Mouse (Mus musculus): Measurements from ENCODE around the gene Rgs19. TPM values are rescaled to one million over a fixed set of nuclear protein-coding genes. Genes with fewer than 3 reads are reported as not detected.

Gene Rgs19
- polyA plus RNA-seq, 1 experiment from 2014 or later = 66.6 TPM

DNA sequence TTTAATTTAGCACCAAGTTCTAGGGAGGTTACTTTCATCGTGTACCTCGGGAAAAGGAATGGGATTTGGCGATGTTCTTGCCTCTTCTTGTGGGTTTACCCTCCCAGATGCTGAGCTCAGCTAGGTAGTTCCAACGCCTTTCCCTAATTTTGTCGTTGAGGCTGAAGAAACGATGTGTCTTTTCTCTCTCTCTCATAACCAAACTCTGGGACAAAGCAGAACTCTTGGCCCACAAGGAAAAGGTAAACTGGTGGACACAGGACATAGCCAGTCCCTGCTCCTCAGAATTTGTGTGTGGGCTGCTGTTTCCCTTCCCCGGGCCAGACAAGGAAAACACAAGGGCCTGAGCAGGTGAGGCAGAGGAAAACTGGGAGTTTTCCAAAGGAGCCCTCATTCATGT, 21.8 kb downstream of the Rgs19 start:
- no peaks in the 10 kb centered on the region for H3K36me3 ChIP-seq (ENCODE audit: control insufficient read depth, insufficient read depth, low read length)
- no peak for ATAC-seq (ENCODE audit: insufficient read depth, low FRiP score, low TSS enrichment)
- DNase-seq (ENCODE audit: low spot score) = no peak
- H3K9ac ChIP-seq (ENCODE audit: low read length) = no peak overlapping the region
- WGBS = 20% methylated on average over 7 of the region's 7 CpGs
- no peak overlapping the region for H3K4me2 ChIP-seq (ENCODE audit: low read depth)
- H3K27ac ChIP-seq (ENCODE audit: low read depth, low read length) = no peak overlapping the region
- no peaks in the 10 kb centered on the region for H3K9me3 ChIP-seq (ENCODE audit: control insufficient read depth, low read length)
- H3K4me3 ChIP-seq (ENCODE audit: low read depth, low read length) = no peak overlapping the region
- H3K27me3 ChIP-seq (ENCODE audit: control insufficient read depth, insufficient read depth, low read length) = peaks cover 48% of the 10 kb centered on the region
- peaks cover 14% of the 10 kb centered on the region; the same call in 1 of the 2 replicates for H3K4me1 ChIP-seq (ENCODE audit: control insufficient read depth, insufficient read depth, low read length)

GRCm38 (mm10) chr2:181671326-181671725, 22.5 kb downstream of the Rgs19 start, which contains the start of gene Sox18:
Sox18 (minus strand) TSS chr2:181671640.
- under 1% methylated on average over 43 of the region's 43 CpGs for WGBS
- peak within 1 kb of the TSS; percentile 29 for H3K9ac ChIP-seq (ENCODE audit: low read length)
- no peak for ATAC-seq (ENCODE audit: insufficient read depth, low FRiP score, low TSS enrichment)
- H3K4me2 ChIP-seq (ENCODE audit: low read depth) = peak within 1 kb of the TSS; percentile 45
- peaks cover 14% of the 10 kb centered on the region; the same call in 1 of the 2 replicates for H3K4me1 ChIP-seq (ENCODE audit: control insufficient read depth, insufficient read depth, low read length)
- DNase-seq (ENCODE audit: low spot score) = no peak
- no peak within 1 kb of the TSS for H3K27ac ChIP-seq (ENCODE audit: low read depth, low read length)
- no peaks in the 10 kb centered on the region for H3K9me3 ChIP-seq (ENCODE audit: control insufficient read depth, low read length)
- H3K27me3 ChIP-seq (ENCODE audit: control insufficient read depth, insufficient read depth, low read length) = peaks cover 48% of the 10 kb centered on the region
- H3K36me3 ChIP-seq (ENCODE audit: control insufficient read depth, insufficient read depth, low read length) = no peaks in the 10 kb centered on the region
- peak within 1 kb of the TSS; percentile 36 for H3K4me3 ChIP-seq (ENCODE audit: low read depth, low read length)

GRCm38 (mm10) chr2:181670913-181671311, 22.9 kb downstream of the Rgs19 start:
- ATAC-seq (ENCODE audit: insufficient read depth, low FRiP score, low TSS enrichment) (no peak), DNase-seq (ENCODE audit: low spot score) (no peak)
- Histone ChIP-seq H3K4me2 (ENCODE audit: low read depth) (peak overlapping the region; percentile 45), H3K4me1 (ENCODE audit: control insufficient read depth, insufficient read depth, low read length) (peaks cover 14% of the 10 kb centered on the region; the same call in 1 of the 2 replicates), H3K4me3 (ENCODE audit: low read depth, low read length) (peak overlapping the region; percentile 36), H3K9ac (ENCODE audit: low read length) (no peak overlapping the region; the same call in 1 of the 2 replicates), H3K27me3 (ENCODE audit: control insufficient read depth, insufficient read depth, low read length) (peaks cover 48% of the 10 kb centered on the region), H3K9me3 (ENCODE audit: control insufficient read depth, low read length) (no peaks in the 10 kb centered on the region), H3K27ac (ENCODE audit: low read depth, low read length) (no peak overlapping the region), H3K36me3 (ENCODE audit: control insufficient read depth, insufficient read depth, low read length) (no peaks in the 10 kb centered on the region)
- 1% methylated on average over 41 of the region's 41 CpGs for WGBS

DNA sequence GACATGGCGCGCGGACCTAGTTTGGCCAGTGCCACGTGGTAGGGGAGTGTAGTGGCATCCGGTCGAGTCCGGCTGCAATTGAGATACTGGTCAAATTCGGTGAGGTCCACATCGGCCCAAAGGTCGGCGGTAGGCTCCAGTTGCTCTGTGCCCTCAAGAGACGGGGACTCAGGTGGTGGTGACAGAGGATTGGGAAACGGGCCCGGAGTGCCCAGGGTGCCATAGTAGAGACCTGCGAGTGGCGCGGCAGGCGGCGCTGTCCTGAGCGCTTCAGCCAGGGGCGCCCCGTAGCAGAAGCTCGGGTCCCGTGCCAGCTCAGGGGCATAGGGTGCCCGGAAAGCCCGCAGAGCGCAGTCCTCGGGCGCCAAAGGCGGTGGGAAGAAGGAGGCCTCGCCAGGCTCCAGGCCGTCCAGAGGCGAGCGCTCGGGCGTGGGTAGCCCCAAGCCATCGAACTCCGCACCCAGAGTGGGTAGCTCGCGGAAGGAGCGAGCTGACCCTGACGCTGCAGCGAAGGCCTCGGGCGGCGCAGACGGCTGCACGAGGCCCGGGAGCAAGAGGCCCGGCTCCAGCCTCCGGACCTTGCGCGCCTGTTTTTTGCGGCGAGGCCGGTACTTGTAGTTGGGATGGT, 23.4 kb downstream of the Rgs19 start:
- no peak for DNase-seq (ENCODE audit: low spot score)
- peak overlapping the region; percentile 29 for H3K9ac ChIP-seq (ENCODE audit: low read length)

GRCm38 (mm10) chr2:181663298-181663630, 30.5 kb downstream of the Rgs19 start:
- Histone ChIP-seq H3K9ac (ENCODE audit: low read length) (no peak overlapping the region), H3K27ac (ENCODE audit: low read depth, low read length) (no peak overlapping the region), H3K4me1 (ENCODE audit: control insufficient read depth, insufficient read depth, low read length) (no peaks in the 10 kb centered on the region), H3K4me3 (ENCODE audit: low read depth, low read length) (no peak overlapping the region), H3K36me3 (ENCODE audit: control insufficient read depth, insufficient read depth, low read length) (no peaks in the 10 kb centered on the region), H3K9me3 (ENCODE audit: control insufficient read depth, low read length) (no peaks in the 10 kb centered on the region), H3K4me2 (ENCODE audit: low read depth) (no peak overlapping the region), H3K27me3 (ENCODE audit: control insufficient read depth, insufficient read depth, low read length) (no peaks in the 10 kb centered on the region)
- ATAC-seq (ENCODE audit: insufficient read depth, low FRiP score, low TSS enrichment) (no peak), DNase-seq (ENCODE audit: low spot score) (no peak)
- 40% methylated on average over 4 of the region's 4 CpGs for WGBS

More for the DNA sequence above, 23.4 kb downstream of the Rgs19 start:
- no peak overlapping the region for H3K27ac ChIP-seq (ENCODE audit: low read depth, low read length)
- no peaks in the 10 kb centered on the region for H3K9me3 ChIP-seq (ENCODE audit: control insufficient read depth, low read length)
- peak overlapping the region; percentile 36 for H3K4me3 ChIP-seq (ENCODE audit: low read depth, low read length)
- no peak for ATAC-seq (ENCODE audit: insufficient read depth, low FRiP score, low TSS enrichment)
- peaks cover 48% of the 10 kb centered on the region for H3K27me3 ChIP-seq (ENCODE audit: control insufficient read depth, insufficient read depth, low read length)
- H3K4me1 ChIP-seq (ENCODE audit: control insufficient read depth, insufficient read depth, low read length) = peaks cover 11% of the 10 kb centered on the region; the same call in 1 of the 2 replicates
- H3K4me2 ChIP-seq (ENCODE audit: low read depth) = peak overlapping the region; percentile 45
- WGBS = 2% methylated on average over 56 of the region's 56 CpGs
- H3K36me3 ChIP-seq (ENCODE audit: control insufficient read depth, insufficient read depth, low read length) = no peaks in the 10 kb centered on the region

DNA sequence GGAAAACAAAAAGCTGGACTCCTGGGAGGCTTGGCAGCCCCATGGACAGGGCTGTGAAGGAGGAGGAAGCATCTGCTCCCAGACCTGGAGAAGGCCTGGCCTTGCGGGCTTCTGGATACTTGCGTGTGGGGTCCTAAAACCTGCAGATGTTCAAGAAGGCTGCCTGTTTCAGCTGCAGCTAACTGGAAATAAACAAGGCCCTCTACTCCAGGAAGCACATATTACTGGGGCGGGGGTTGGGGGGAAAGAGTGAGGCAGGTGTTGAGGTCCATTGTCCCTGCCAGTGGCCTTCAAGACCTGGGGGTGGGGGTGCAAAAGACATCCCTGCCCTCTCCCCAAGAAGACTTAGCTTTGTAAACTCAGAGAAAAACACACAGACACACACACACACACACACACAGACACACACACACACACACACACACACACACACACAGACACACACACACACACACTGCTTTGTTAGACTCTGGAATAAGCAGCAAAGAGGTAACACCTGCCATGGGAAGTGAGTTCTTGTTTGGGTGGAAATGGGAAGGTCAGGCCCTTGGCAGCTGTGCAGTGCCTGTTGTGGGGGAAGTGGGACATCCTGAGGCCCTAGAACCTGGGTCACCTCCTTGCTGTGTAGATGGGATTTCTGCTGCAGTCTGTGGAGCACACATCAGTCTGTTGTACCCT, 31.0 kb downstream of the Rgs19 start:
- Histone ChIP-seq H3K27me3 (ENCODE audit: control insufficient read depth, insufficient read depth, low read length) (no peaks in the 10 kb centered on the region), H3K36me3 (ENCODE audit: control insufficient read depth, insufficient read depth, low read length) (no peaks in the 10 kb centered on the region), H3K4me2 (ENCODE audit: low read depth) (no peak overlapping the region), H3K27ac (ENCODE audit: low read depth, low read length) (no peak overlapping the region), H3K4me1 (ENCODE audit: control insufficient read depth, insufficient read depth, low read length) (no peaks in the 10 kb centered on the region), H3K9ac (ENCODE audit: low read length) (no peak overlapping the region), H3K9me3 (ENCODE audit: control insufficient read depth, low read length) (no peaks in the 10 kb centered on the region), H3K4me3 (ENCODE audit: low read depth, low read length) (no peak overlapping the region)
- 90% methylated on average over 3 of the region's 3 CpGs for WGBS
- DNase-seq (ENCODE audit: low spot score) = no peak
- ATAC-seq (ENCODE audit: insufficient read depth, low FRiP score, low TSS enrichment) = no peak

DNA sequence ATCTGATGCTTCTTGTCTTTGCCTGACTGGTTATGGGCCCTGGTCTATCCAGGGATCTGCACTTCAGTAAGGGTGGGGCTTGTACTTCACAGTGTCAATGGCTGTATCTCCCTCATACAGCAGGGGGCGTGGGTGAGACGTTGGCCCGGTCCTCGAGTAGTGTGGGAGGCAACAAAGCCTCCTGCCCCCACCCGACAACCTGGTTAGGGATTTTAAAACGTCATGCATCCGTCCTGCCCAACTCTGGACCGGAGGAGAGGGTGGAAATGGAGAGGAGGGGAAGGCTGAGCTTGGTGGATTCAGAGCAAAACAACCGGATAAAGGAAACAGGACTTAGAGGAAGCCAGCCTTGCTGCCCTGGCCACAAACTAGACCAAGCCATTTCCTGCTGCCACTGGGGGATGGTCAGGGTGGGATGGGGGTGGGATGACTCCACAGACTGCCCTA, 34.1 kb downstream of the Rgs19 start:
- Histone ChIP-seq H3K27me3 (ENCODE audit: control insufficient read depth, insufficient read depth, low read length) (no peaks in the 10 kb centered on the region), H3K27ac (ENCODE audit: low read depth, low read length) (no peak overlapping the region), H3K9ac (ENCODE audit: low read length) (no peak overlapping the region), H3K4me2 (ENCODE audit: low read depth) (no peak overlapping the region), H3K4me3 (ENCODE audit: low read depth, low read length) (no peak overlapping the region), H3K4me1 (ENCODE audit: control insufficient read depth, insufficient read depth, low read length) (no peaks in the 10 kb centered on the region), H3K9me3 (ENCODE audit: control insufficient read depth, low read length) (no peaks in the 10 kb centered on the region), H3K36me3 (ENCODE audit: control insufficient read depth, insufficient read depth, low read length) (peaks cover 7% of the 10 kb centered on the region)
- peak; percentile 71; the same call in 1 of the 2 replicates for ATAC-seq (ENCODE audit: insufficient read depth, low FRiP score, low TSS enrichment)
- DNase-seq (ENCODE audit: low spot score) = peak; percentile 70
- 15% methylated on average over 9 of the region's 9 CpGs for WGBS

DNA sequence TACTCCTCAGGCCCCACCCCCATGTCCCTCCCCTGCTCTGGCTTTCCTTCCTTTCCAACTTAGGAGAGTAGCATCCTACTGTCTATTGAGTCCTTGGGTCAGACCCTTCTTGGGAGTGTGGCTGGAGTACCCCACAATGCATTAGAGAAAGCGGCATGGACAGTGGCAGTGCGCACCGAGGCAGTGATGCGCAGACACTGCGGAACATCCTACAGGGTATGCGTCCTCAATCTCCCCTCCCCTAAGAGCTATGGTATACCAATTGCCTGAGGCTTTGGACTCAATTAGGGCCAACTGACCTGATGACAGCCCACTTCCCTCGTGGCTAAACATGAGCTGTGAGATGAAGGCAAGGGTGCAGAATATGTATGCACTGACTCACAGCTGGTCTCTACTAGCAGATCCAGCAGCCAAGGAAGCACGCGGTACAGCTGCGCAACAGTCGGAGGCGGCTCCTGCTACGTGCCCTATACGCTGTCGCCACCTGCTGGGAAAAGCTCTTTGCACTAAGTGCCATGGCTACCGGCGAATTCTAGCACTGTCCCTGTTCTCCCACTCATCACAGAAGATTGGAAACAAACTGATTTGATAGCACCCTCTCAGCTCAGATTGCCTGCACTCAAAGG, 34.7 kb downstream of the Rgs19 start:
- no peaks in the 10 kb centered on the region for H3K4me1 ChIP-seq (ENCODE audit: control insufficient read depth, insufficient read depth, low read length)

More for the DNA sequence above, 34.7 kb downstream of the Rgs19 start:
- no peak overlapping the region for H3K4me3 ChIP-seq (ENCODE audit: low read depth, low read length)
- no peak for ATAC-seq (ENCODE audit: insufficient read depth, low FRiP score, low TSS enrichment)
- WGBS = 32% methylated on average over 17 of the region's 17 CpGs
- no peaks in the 10 kb centered on the region for H3K9me3 ChIP-seq (ENCODE audit: control insufficient read depth, low read length)
- H3K4me2 ChIP-seq (ENCODE audit: low read depth) = no peak overlapping the region
- H3K9ac ChIP-seq (ENCODE audit: low read length) = no peak overlapping the region
- peak; percentile 37 for DNase-seq (ENCODE audit: low spot score)
- H3K27me3 ChIP-seq (ENCODE audit: control insufficient read depth, insufficient read depth, low read length) = no peaks in the 10 kb centered on the region
- H3K36me3 ChIP-seq (ENCODE audit: control insufficient read depth, insufficient read depth, low read length) = peaks cover 8% of the 10 kb centered on the region
- no peak overlapping the region for H3K27ac ChIP-seq (ENCODE audit: low read depth, low read length)
